Mouse (Mus musculus) liver, embryonic 11.5 days (tissue): Measurements from ENCODE around the gene Diras2. TPM values are rescaled to one million over a fixed set of nuclear protein-coding genes. Genes with fewer than 3 reads are reported as not detected.
"Not testable (repeated sequence)": the region's sequence is repeated elsewhere in the genome, so short reads cannot be mapped to it uniquely, and the experiment has no call there.

Source experiments
- ATAC-seq: fragments of 200-750 bp; cut with Nextera tagmentation; replicated peaks from 2 replicates; pipeline ENCODE4 v1.8.0; 2017; ENCODE audit warnings: moderate number of reproducible peaks, mild to moderate bottlenecking, moderate TSS enrichment, moderate library complexity; ENCODE audit not compliant: low FRiP score
- DNase-seq: peaks from one replicate; pipeline ENCODE4 v3.0.0-alpha.2; 2017; ENCODE audit warnings: low spot score
- H3K27ac ChIP-seq: fragments of 300-500 bp; sonication (generic); 2 replicates; pipeline ENCODE4 v1.5.1; 2014; ENCODE audit warnings: mild to moderate bottlenecking, low read depth, low read length, control low read depth
- H3K27me3 ChIP-seq: fragments of 300-500 bp; sonication (generic); replicated peaks from 2 replicates; pipeline ENCODE4 v1.6.1; 2014; ENCODE audit warnings: low read length, mixed read lengths; ENCODE audit not compliant: control insufficient read depth, insufficient read depth
- H3K36me3 ChIP-seq: fragments of 300-500 bp; sonication (generic); 2 replicates; pipeline ENCODE4 v1.6.1; 2014; ENCODE audit warnings: mild to moderate bottlenecking, low read length, moderate library complexity, mixed read lengths; ENCODE audit not compliant: control insufficient read depth, insufficient read depth
- H3K4me1 ChIP-seq: fragments of 300-500 bp; sonication (generic); replicated peaks from 2 replicates; pipeline ENCODE4 v1.6.1; 2014; ENCODE audit warnings: low read length, mixed read lengths; ENCODE audit not compliant: control insufficient read depth, insufficient read depth
- H3K4me2 ChIP-seq: fragments of 300-500 bp; sonication (generic); 2 replicates; pipeline ENCODE4 v1.6.1; 2014; ENCODE audit warnings: mild to moderate bottlenecking, control low read depth, moderate library complexity
- H3K4me3 ChIP-seq: fragments of 300-500 bp; sonication (generic); 2 replicates; pipeline ENCODE4 v1.5.1; 2014; ENCODE audit warnings: low read depth, low read length, control low read depth
- H3K9ac ChIP-seq: fragments of 300-500 bp; sonication (generic); 2 replicates; pipeline ENCODE4 v1.6.1; 2014; ENCODE audit warnings: low read depth, low read length, control low read depth
- H3K9me3 ChIP-seq: fragments of 300-500 bp; sonication (generic); 2 replicates; pipeline ENCODE4 v1.6.1; 2016; ENCODE audit warnings: low read length, inconsistent platforms, mixed read lengths; ENCODE audit not compliant: control insufficient read depth
- WGBS: fragments of 180-500 bp; shearing (Covaris S2); extraction: QIAGEN DNeasy Blood & Tissue Kit; methylation state at CpG from one replicate; pipeline ENCODE4 v1.1.7; 2014; 5-methylcytosine and 5-hydroxymethylcytosine counted together
- polyA plus RNA-seq: library from polyadenylated mRNA; unstranded; fragments of >200 nt; fragmentation: Nextera tagmentation; extraction: Ambion mirVana; gene quantifications from 2 replicates; pipeline ENCODE4 v1.2.1, GENCODE M21; 2014

The Diras2 gene
- polyA plus RNA-seq, 1 experiment from 2014 or later = 0.05 TPM

- not testable (repeated sequence) for H3K9ac ChIP-seq, H3K27ac ChIP-seq, H3K9me3 ChIP-seq, H3K4me2 ChIP-seq, DNase-seq, H3K27me3 ChIP-seq, H3K36me3 ChIP-seq, H3K4me1 ChIP-seq, H3K4me3 ChIP-seq, ATAC-seq
- 73% methylated on average over 5 of the region's 5 CpGs for WGBS
Observed at GRCm38 (mm10) chr13:52505683-52506285, 25.3 kb downstream of the Diras2 start.

DNA sequence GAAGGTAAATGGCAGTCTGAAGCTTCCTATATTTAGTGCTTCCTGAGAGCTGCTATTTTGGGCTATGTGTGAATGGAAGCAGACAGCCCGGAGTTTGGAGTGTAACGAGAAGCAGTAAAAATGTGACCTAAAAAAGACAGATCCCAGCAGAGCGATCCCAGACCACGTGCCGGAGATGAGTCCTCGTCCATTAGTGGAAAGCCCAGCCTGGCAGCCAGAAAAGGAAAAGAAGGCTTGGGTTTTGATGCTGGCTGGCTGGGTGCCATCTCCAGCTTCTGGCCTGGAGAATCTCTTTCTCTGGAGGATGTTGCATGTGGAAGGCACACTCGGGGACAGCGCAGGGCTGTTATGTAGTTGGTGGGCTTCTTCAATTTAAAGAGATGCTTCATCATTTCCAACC is 29.4 kb downstream of the Diras2 start:
- no peaks in the 10 kb centered on the region for H3K36me3 ChIP-seq
- no peak overlapping the region for H3K4me2 ChIP-seq
- DNase-seq (no peak), ATAC-seq (no peak)
- no peak overlapping the region for H3K27ac ChIP-seq
- H3K27me3 ChIP-seq = 0 out of 2 replicates have a peak, but pooled peaks cover 2% of the 10 kb centered on the region
- H3K9ac ChIP-seq = no peak overlapping the region
- no peaks in the 10 kb centered on the region for H3K4me1 ChIP-seq
- no peaks in the 10 kb centered on the region for H3K9me3 ChIP-seq
- 69% methylated on average over 8 of the region's 8 CpGs for WGBS
- no peak overlapping the region for H3K4me3 ChIP-seq

DNA sequence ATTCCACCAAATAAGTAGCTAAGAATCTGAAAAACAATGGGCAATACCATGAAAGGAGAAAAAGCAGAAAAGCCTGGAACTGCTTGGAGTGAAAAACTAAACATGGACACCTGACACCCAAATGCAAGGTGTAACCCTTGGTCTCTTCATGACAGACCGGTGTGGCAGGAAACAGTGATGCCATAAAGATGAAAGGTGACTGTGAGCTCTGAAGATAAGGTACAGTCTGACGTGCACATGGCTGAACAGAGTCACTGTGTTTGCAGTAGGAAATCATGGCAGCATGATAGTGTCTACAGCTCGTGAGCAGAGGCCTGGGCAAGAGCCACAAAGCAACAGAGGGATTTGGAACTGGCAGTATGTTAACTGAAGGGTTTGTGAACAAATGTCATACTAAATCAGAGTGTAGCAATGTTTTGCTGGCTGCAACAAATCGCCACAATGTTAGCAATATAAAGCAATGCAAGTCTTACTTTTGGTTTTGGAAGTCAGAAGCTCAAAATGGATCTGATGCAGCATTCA is 34.0 kb downstream of the Diras2 start:
- no peaks in the 10 kb centered on the region for H3K4me1 ChIP-seq
- H3K9me3 ChIP-seq = no peaks in the 10 kb centered on the region
- no peaks in the 10 kb centered on the region for H3K27me3 ChIP-seq
- H3K36me3 ChIP-seq = no peaks in the 10 kb centered on the region
- no peak overlapping the region for H3K27ac ChIP-seq
- no peak overlapping the region for H3K9ac ChIP-seq
- H3K4me3 ChIP-seq = no peak overlapping the region
- no peak overlapping the region for H3K4me2 ChIP-seq
- DNase-seq (no peak), ATAC-seq (no peak)
- 44% methylated on average over 4 of the region's 4 CpGs for WGBS

- Histone ChIP-seq H3K4me2 (no peak overlapping the region), H3K36me3 (no peaks in the 10 kb centered on the region), H3K9me3 (no peaks in the 10 kb centered on the region; the same call in 1 of the 2 replicates), H3K27ac (no peak overlapping the region), H3K4me1 (no peaks in the 10 kb centered on the region), H3K27me3 (no peaks in the 10 kb centered on the region), H3K9ac (no peak overlapping the region), H3K4me3 (no peak overlapping the region)
- WGBS = 90% methylated on average over 7 of the region's 7 CpGs
- no peak for ATAC-seq
- no peak for DNase-seq
Observed at GRCm38 (mm10) chr13:52488821-52489220, 42.3 kb downstream of the Diras2 start.

DNA sequence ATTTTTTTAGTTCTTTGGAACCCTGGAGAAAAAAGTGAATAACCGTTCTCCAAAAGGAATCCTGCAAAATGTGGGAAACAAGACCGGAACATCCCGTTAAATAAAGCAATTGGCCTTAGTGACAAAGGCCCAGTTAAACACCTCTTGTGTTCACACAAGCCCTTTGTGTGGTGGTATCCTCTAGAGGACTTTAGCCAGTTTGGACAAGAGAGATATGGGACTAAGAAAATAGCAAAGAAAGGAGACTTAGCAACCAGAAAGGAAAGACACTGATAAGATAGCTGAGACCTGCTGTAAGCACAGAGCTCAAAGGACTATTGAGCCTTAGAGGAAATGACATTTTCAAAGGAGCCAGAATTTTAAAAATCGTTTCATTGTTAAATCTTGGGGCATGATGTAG is 47.0 kb downstream of the Diras2 start:
- Histone ChIP-seq H3K27ac (no peak overlapping the region), H3K4me2 (no peak overlapping the region), H3K9ac (no peak overlapping the region), H3K36me3 (no peaks in the 10 kb centered on the region), H3K4me1 (no peaks in the 10 kb centered on the region), H3K27me3 (no peaks in the 10 kb centered on the region), H3K9me3 (no peaks in the 10 kb centered on the region), H3K4me3 (no peak overlapping the region)
- 72% methylated on average over 4 of the region's 4 CpGs for WGBS
- ATAC-seq (no peak), DNase-seq (no peak)

- H3K27me3 ChIP-seq = no peaks in the 10 kb centered on the region
- no peak overlapping the region for H3K4me2 ChIP-seq
- DNase-seq (no peak), ATAC-seq (no peak)
- no peak overlapping the region for H3K4me3 ChIP-seq
- no peaks in the 10 kb centered on the region for H3K9me3 ChIP-seq
- no peaks in the 10 kb centered on the region for H3K36me3 ChIP-seq
- 67% methylated on average over 2 of the region's 2 CpGs for WGBS
- no peak overlapping the region for H3K9ac ChIP-seq
- H3K27ac ChIP-seq = no peak overlapping the region
- no peaks in the 10 kb centered on the region for H3K4me1 ChIP-seq
Observed at GRCm38 (mm10) chr13:52481786-52482185, 49.3 kb downstream of the Diras2 start.

DNA sequence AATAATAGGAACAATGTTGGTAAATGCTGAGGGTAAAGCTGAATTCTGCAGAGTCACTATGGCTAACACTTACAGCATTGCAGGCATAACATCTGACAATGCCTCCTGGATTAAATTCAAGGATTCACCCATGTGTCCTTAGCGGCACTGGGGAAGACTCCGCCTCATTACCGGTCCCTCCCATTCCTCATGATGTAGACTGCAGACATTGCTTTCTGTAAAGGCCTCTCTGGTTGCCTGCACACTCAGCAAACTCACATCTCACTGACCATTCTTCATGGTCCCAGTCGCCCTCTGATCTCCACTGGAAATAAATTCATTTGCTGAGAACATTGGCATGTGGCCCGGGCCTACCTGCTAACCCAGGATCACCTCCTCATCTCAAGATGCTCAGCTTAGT is 51.9 kb downstream of the Diras2 start:
- Histone ChIP-seq H3K27ac (no peak overlapping the region), H3K4me3 (no peak overlapping the region), H3K9me3 (no peaks in the 10 kb centered on the region), H3K27me3 (no peaks in the 10 kb centered on the region), H3K4me1 (no peaks in the 10 kb centered on the region), H3K4me2 (no peak overlapping the region), H3K9ac (no peak overlapping the region), H3K36me3 (no peaks in the 10 kb centered on the region)
- ATAC-seq (no peak), DNase-seq (no peak)
- WGBS = 86% methylated on average over 5 of the region's 5 CpGs

DNA sequence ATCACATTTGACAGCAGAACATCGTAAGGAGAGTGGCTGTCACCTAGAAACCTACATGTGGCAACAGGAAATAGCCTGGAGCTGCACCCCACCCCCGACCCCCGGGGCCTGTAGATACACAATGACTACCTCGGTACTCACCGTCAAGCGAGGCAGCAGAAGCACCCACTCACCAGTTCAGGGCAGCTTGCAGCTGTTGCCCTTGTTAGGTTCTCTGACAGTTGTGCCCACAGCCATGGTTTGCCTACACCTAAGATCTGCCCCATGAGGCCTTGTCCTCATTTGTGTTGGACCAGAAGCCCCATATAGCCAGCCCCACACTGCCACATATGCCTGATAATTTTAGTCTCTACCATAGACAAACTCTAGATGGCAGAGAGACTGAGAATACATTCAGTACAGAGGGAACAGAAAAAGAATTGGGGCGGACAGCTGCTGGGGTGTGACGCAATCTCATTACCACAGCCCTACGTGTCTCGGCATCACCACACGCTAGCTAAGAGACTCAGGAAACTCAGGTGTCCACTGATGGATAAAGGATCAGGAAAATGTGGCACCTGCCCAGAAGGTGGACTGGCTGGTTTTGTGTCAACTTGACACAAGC is 54.0 kb downstream of the Diras2 start:
- no peak for ATAC-seq
- DNase-seq = no peak
- no peak overlapping the region for H3K9ac ChIP-seq
- no peak overlapping the region for H3K4me3 ChIP-seq
- H3K4me1 ChIP-seq = no peaks in the 10 kb centered on the region
- H3K4me2 ChIP-seq = no peak overlapping the region
- no peaks in the 10 kb centered on the region for H3K27me3 ChIP-seq
- H3K27ac ChIP-seq = no peak overlapping the region
- H3K36me3 ChIP-seq = no peaks in the 10 kb centered on the region
- H3K9me3 ChIP-seq = no peaks in the 10 kb centered on the region
- WGBS = 80% methylated on average over 11 of the region's 11 CpGs

DNA sequence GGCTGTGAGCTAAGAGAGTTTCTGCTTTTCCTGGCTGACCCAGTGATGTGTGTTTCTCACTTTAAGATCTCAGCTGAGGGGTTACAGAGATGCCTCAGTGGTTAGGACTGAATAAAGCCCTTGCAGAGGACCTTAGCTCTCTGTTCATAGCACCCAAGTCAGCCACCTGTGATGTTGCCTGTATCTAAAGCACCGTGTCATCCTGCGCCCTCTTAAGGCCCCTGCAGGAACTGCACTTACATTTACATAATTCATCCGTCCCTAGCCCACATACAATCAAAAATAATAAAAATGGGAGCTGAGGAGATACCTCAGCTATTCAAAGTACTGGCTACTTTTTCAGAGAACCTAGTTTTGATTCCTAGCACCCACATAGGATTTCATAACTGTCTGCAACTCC is 54.9 kb downstream of the Diras2 start:
- Histone ChIP-seq H3K36me3 (no peaks in the 10 kb centered on the region), H3K4me3 (no peak overlapping the region), H3K9ac (no peak overlapping the region), H3K27ac (no peak overlapping the region), H3K9me3 (no peaks in the 10 kb centered on the region), H3K4me1 (no peaks in the 10 kb centered on the region), H3K27me3 (no peaks in the 10 kb centered on the region), H3K4me2 (no peak overlapping the region)
- DNase-seq = no peak
- WGBS = 54% methylated on average over 3 of the region's 3 CpGs
- ATAC-seq = no peak
